Mouse (Mus musculus) CH12.LX (cell line): ENCODE data around the gene Ric8a.

Experiments
- BHLHE40 ChIP-seq: IDR thresholded peaks from 2 replicates; pipeline ENCODE4 v1.6.1; 2011; ENCODE audit warnings: mild to moderate bottlenecking, low read depth, low read length, improper control_type of control experiment
- CTCF ChIP-seq, 2 experiments: IDR thresholded peaks in 1 of 2; conservative IDR thresholded peaks in 1 of 2; 2 replicates each; pipeline ENCODE4 v1.5.1; 2011 to 2012; ENCODE audit warnings: low read depth in 2 of 2, low read length in 2 of 2, improper control_type of control experiment in 1 of 2, inconsistent platforms in 1 of 2, mild to moderate bottlenecking in 1 of 2, moderate library complexity in 1 of 2
- MAFK ChIP-seq: IDR thresholded peaks from 2 replicates; pipeline ENCODE4 v1.6.1; 2011; ENCODE audit warnings: low read length, improper control_type of control experiment; ENCODE audit not compliant: insufficient replicate concordance
- POLR2A ChIP-seq: IDR thresholded peaks from 2 replicates; pipeline ENCODE4 v1.6.1; 2011; ENCODE audit warnings: low read depth, mild to moderate bottlenecking, improper control_type of control experiment, low read length
- TCF12 ChIP-seq: IDR thresholded peaks from 2 replicates; pipeline ENCODE4 v1.6.1; 2014; ENCODE audit warnings: low read depth, mild to moderate bottlenecking, inconsistent platforms, low read length, improper control_type of control experiment
- ZNF384 ChIP-seq: IDR thresholded peaks from 2 replicates; pipeline ENCODE4 v1.6.1; 2012; ENCODE audit warnings: low read depth, low read length, improper control_type of control experiment, inconsistent platforms

DNA sequence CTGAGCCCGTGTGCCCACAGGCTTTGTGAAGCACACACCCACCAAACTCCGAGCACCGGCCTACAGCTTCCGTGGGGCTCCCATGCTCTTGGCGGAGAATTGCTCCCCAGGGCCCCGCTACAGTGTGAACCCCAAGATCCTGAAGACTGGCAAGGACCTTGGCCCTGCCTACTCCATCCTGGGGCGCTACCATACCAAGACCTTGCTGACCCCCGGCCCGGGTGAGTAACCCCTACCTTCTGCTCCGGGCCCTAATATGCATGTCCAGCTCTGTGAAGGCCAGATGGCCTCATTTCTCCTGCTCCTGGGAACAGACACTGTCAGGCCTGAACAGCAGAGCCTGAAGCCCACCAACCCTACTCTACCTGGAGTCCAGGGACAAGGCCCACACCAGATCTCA, 8.2 kb upstream of the Ric8a start:
- TF ChIP-seq TCF12 (no peak), BHLHE40 (no peak), CTCF (conservative IDR thresholded peaks at IDR 0.05 in 1 of 2, IDR thresholded peaks at IDR 0.05 in 1 of 2; ENCODE audit: low read depth in 2 of 2, low read length in 2 of 2) (no peak), ZNF384 (no peak), MAFK (no peak), POLR2A (no peak)
